Mouse (Mus musculus) forebrain, postnatal 0 days (tissue): ENCODE measurements around the gene Sv2c. TPM values are rescaled to one million over a fixed set of nuclear protein-coding genes. Genes with fewer than 3 reads are reported as not detected.

Experiments
- ATAC-seq: fragments of 200-750 bp; cut with Nextera tagmentation; 2 replicates; pipeline ENCODE4 v1.8.0; 2017; ENCODE audit warnings: mild to moderate bottlenecking, moderate library complexity
- DNase-seq: peaks from one replicate; pipeline ENCODE4 v3.0.0-alpha.2; 2015
- H3K27ac ChIP-seq: fragments of 300-500 bp; sonication (generic); 2 replicates; pipeline ENCODE4 v1.5.1; 2014; ENCODE audit warnings: low read depth, mild to moderate bottlenecking, antibody characterized with exemption, low read length, moderate library complexity, mixed read lengths
- H3K27me3 ChIP-seq: fragments of 300-500 bp; sonication (generic); 2 replicates; pipeline ENCODE4 v1.6.1; 2014; ENCODE audit warnings: mild to moderate bottlenecking, low read length, mixed read lengths; ENCODE audit not compliant: insufficient read depth
- H3K36me3 ChIP-seq: fragments of 300-500 bp; sonication (generic); 2 replicates; pipeline ENCODE4 v1.6.1; 2014; ENCODE audit warnings: mild to moderate bottlenecking, moderate library complexity; ENCODE audit not compliant: insufficient read depth
- H3K4me1 ChIP-seq: fragments of 300-500 bp; sonication (generic); 2 replicates; pipeline ENCODE4 v1.6.1; 2014; ENCODE audit warnings: antibody characterized with exemption; ENCODE audit not compliant: insufficient read depth
- H3K4me2 ChIP-seq: fragments of 300-500 bp; sonication (generic); 2 replicates; pipeline ENCODE4 v1.6.1; 2014; ENCODE audit warnings: low read depth, mild to moderate bottlenecking, moderate library complexity
- H3K4me3 ChIP-seq: fragments of 300-500 bp; sonication (generic); 2 replicates; pipeline ENCODE4 v1.5.1; 2014; ENCODE audit warnings: low read depth, low read length, mixed read lengths
- H3K9ac ChIP-seq: fragments of 300-500 bp; sonication (generic); 2 replicates; pipeline ENCODE4 v1.6.1; 2014; ENCODE audit warnings: mild to moderate bottlenecking
- H3K9me3 ChIP-seq: fragments of 300-500 bp; sonication (generic); 2 replicates; pipeline ENCODE4 v1.6.1; 2016; ENCODE audit warnings: low read length
- CTCF ChIP-seq: sonication (generic); IDR thresholded peaks from 2 replicates; pipeline ENCODE4 v1.5.1; 2016; ENCODE audit warnings: antibody characterized with exemption, control low read depth, low read depth
- WGBS: fragments of 180-500 bp; shearing (Covaris S2); extraction: QIAGEN DNeasy Blood & Tissue Kit; methylation state at CpG from one replicate; pipeline ENCODE4 v1.1.7; 2014; 5-methylcytosine and 5-hydroxymethylcytosine counted together
- polyA plus RNA-seq: library from polyadenylated mRNA; unstranded; fragments of >200 nt; fragmentation: Nextera tagmentation; extraction: Ambion mirVana; gene quantifications from 2 replicates; pipeline ENCODE4 v1.2.1, GENCODE M21; 2015
- total RNA-seq: library from RNA; depleted of rRNA; stranded (reverse); fragments of >200 nt; gene quantifications from 2 replicates; pipeline ENCODE4 v1.2.3, GENCODE M21; 2014

The Sv2c gene
- total and polyA plus RNA-seq, 2 experiments from 2014 or later: 6.5 to 11.6 TPM

- no peak for TF ChIP-seq CTCF
- Histone ChIP-seq H3K9ac (no peak overlapping the region), H3K27me3 (no peaks in the 10 kb centered on the region; the same call in 1 of the 2 replicates), H3K4me1 (0 out of 2 replicates have a peak, but pooled peaks cover 2% of the 10 kb centered on the region), H3K36me3 (no peaks in the 10 kb centered on the region), H3K4me2 (peak overlapping the region; percentile 78), H3K9me3 (no peaks in the 10 kb centered on the region), H3K4me3 (peak overlapping the region; percentile 32), H3K27ac (no peak overlapping the region)
- no peak for ATAC-seq
- WGBS: 23% methylated on average over 7 of the region's 7 CpGs
- no peak for DNase-seq
Measured at GRCm38 (mm10) chr13:95961905-95962304, 170.5 kb downstream of the Sv2c start.

- no peak for TF ChIP-seq CTCF
- 7% methylated on average over 29 of the region's 29 CpGs for WGBS
- Histone ChIP-seq H3K4me2 (peak overlapping the region; percentile 78), H3K4me3 (peak overlapping the region; percentile 32), H3K9me3 (no peaks in the 10 kb centered on the region), H3K27ac (no peak overlapping the region), H3K9ac (peak overlapping the region; percentile 29), H3K36me3 (no peaks in the 10 kb centered on the region), H3K4me1 (0 out of 2 replicates have a peak, but pooled peaks cover 2% of the 10 kb centered on the region), H3K27me3 (no peaks in the 10 kb centered on the region; the same call in 1 of the 2 replicates)
- ATAC-seq (peak; percentile 75), DNase-seq (peak; percentile 60)
Measured at GRCm38 (mm10) chr13:95961191-95961791, 171.1 kb downstream of the Sv2c start.

- DNase-seq (peak; percentile 11), ATAC-seq (0 out of 2 replicates have a peak, but pooled peaks have one; percentile 6)
- Histone ChIP-seq H3K27ac (no peak overlapping the region), H3K27me3 (no peaks in the 10 kb centered on the region; the same call in 1 of the 2 replicates), H3K4me2 (peak overlapping the region; percentile 78), H3K4me3 (peak overlapping the region; percentile 32), H3K36me3 (no peaks in the 10 kb centered on the region), H3K9ac (peak overlapping the region; percentile 29; the same call in 1 of the 2 replicates), H3K4me1 (0 out of 2 replicates have a peak, but pooled peaks cover 2% of the 10 kb centered on the region), H3K9me3 (no peaks in the 10 kb centered on the region)
- WGBS: 5% methylated on average over 10 of the region's 10 CpGs
- no peak for TF ChIP-seq CTCF
Measured at GRCm38 (mm10) chr13:95960477-95961185, 171.7 kb downstream of the Sv2c start.

GRCm38 (mm10) chr13:95959651-95960476 is 172.5 kb downstream of the Sv2c start:
- Histone ChIP-seq H3K4me2 (no peak overlapping the region), H3K9ac (no peak overlapping the region)
- no peak for TF ChIP-seq CTCF

GRCm38 (mm10) chr13:95957134-95957533 is 175.2 kb downstream of the Sv2c start:
- Histone ChIP-seq H3K9me3 (no peaks in the 10 kb centered on the region), H3K4me3 (no peak overlapping the region), H3K27ac (no peak overlapping the region), H3K9ac (no peak overlapping the region), H3K4me2 (no peak overlapping the region), H3K27me3 (no peaks in the 10 kb centered on the region; the same call in 1 of the 2 replicates), H3K4me1 (no peaks in the 10 kb centered on the region), H3K36me3 (no peaks in the 10 kb centered on the region)
- 87% methylated on average over 10 of the region's 10 CpGs for WGBS
- DNase-seq (no peak), ATAC-seq (no peak)
- TF ChIP-seq CTCF: no peak

More at GRCm38 (mm10) chr13:95959651-95960476, 172.5 kb downstream of the Sv2c start:
- ATAC-seq: no peak
- no peak for DNase-seq
- H3K4me3 ChIP-seq: no peak overlapping the region
- no peaks in the 10 kb centered on the region for H3K9me3 ChIP-seq
- no peaks in the 10 kb centered on the region; the same call in 1 of the 2 replicates for H3K27me3 ChIP-seq
- 13% methylated on average over 14 of the region's 14 CpGs for WGBS
- 0 out of 2 replicates have a peak, but pooled peaks cover 2% of the 10 kb centered on the region for H3K4me1 ChIP-seq
- no peak overlapping the region for H3K27ac ChIP-seq
- H3K36me3 ChIP-seq: no peaks in the 10 kb centered on the region

GRCm38 (mm10) chr13:95956327-95956781 is 176.0 kb downstream of the Sv2c start:
- Histone ChIP-seq H3K27ac (no peak overlapping the region), H3K4me2 (no peak overlapping the region), H3K4me3 (no peak overlapping the region), H3K36me3 (no peaks in the 10 kb centered on the region), H3K27me3 (no peaks in the 10 kb centered on the region), H3K9ac (no peak overlapping the region), H3K4me1 (no peaks in the 10 kb centered on the region), H3K9me3 (no peaks in the 10 kb centered on the region)
- ATAC-seq: no peak
- 90% methylated on average over 2 of the region's 2 CpGs for WGBS
- no peak for TF ChIP-seq CTCF
- DNase-seq: no peak
